Mouse (Mus musculus) neutrophil, adult 5-6 weeks (primary cell): ENCODE measurements around the gene Spata22. TPM values are rescaled to one million over a fixed set of nuclear protein-coding genes. Genes with fewer than 3 reads are reported as not detected.

Experiments used
- total RNA-seq: library from RNA; stranded (forward); fragments of 200-1000 nt; gene quantifications from 2 replicates; pipeline ENCODE4 v1.2.3, GENCODE M21; 2017

The Spata22 gene
- total RNA-seq, 1 experiment from 2014 or later, result not detected

Other genes with a start within 250 kb of the Spata22 start
- gene Itgae, start 239.2 kb upstream of the Spata22 start, total RNA-seq, result 7.6 and 8.5 TPM in 2 replicates
- 3.9 and 4.3 TPM in 2 replicates for gene Haspin, start 191.4 kb upstream of the Spata22 start, total RNA-seq
- gene P2rx5, start 169.3 kb upstream of the Spata22 start, total RNA-seq, result not detected in 2 replicates
- 15.4 and 17.8 TPM in 2 replicates for gene Emc6, start 152.7 kb upstream of the Spata22 start, total RNA-seq
- 10.2 and 17.1 TPM in 2 replicates for gene Tax1bp3, start 152.7 kb upstream of the Spata22 start, total RNA-seq
- gene Ctns, start 130.7 kb upstream of the Spata22 start, total RNA-seq, result 15.7 and 19.0 TPM in 2 replicates
- 1.4 and 2.4 TPM in 2 replicates for gene Shpk, start 130.3 kb upstream of the Spata22 start, total RNA-seq
- gene Trpv1, start 95.4 kb upstream of the Spata22 start, total RNA-seq, result not detected in 2 replicates
- gene Trpv3, start 62.4 kb upstream of the Spata22 start, total RNA-seq, result 0.12 TPM in 1 of 2 replicates, not detected in the other
- gene Aspa, start 145 bp upstream of the Spata22 start, total RNA-seq, result 1.9 TPM in 1 of 2 replicates, not detected in the other
- gene Gm49340, start within 50 bp of the Spata22 start, total RNA-seq, result not detected in 2 replicates
- not detected in 2 replicates for gene Olfr20, start 21.0 kb downstream of the Spata22 start, total RNA-seq
- gene Olfr376, start 41.5 kb downstream of the Spata22 start, total RNA-seq, result not detected in 2 replicates
- gene Olfr1, start 69.9 kb downstream of the Spata22 start, total RNA-seq, result not detected in 2 replicates
- gene Olfr378, start 98.7 kb downstream of the Spata22 start, total RNA-seq, result not detected in 2 replicates
- gene Olfr380, start 127.8 kb downstream of the Spata22 start, total RNA-seq, result not detected in 2 replicates
- not detected in 2 replicates for gene Olfr381, start 161.9 kb downstream of the Spata22 start, total RNA-seq
- gene Olfr382, start 187.5 kb downstream of the Spata22 start, total RNA-seq, result not detected in 2 replicates